Mouse (Mus musculus): ENCODE results near the gene Mchr1. TPM values are rescaled to one million over a fixed set of nuclear protein-coding genes. Genes with fewer than 3 reads are reported as not detected.
A peak's percentile ranks its signal among the peaks of the same experiment; 100 is the strongest.

Mchr1 gene
- total RNA-seq, 2 experiments from 2014 or later, result 22.7 to 25.0 TPM

DNA sequence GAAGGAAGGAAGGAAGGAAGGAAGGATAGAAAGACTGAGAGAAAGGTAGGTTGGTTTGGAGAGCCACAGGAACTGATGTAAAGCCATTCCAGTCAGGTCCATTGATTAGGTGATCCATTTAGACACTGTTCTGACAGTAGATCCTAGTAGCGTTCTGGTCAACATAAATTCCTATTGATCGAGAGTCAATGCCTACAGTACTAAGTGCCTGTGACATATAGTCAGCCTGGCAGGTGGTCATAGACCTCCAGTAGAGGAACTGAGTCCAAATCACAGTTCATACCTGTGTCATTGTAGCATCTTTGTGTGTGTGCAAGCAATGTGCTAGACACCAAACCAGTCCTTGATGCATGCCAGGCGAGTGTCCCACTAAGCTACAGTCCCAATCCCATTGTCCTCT lies 7.0 kb upstream of the Mchr1 start:
- no peak for DNase-seq

DNA sequence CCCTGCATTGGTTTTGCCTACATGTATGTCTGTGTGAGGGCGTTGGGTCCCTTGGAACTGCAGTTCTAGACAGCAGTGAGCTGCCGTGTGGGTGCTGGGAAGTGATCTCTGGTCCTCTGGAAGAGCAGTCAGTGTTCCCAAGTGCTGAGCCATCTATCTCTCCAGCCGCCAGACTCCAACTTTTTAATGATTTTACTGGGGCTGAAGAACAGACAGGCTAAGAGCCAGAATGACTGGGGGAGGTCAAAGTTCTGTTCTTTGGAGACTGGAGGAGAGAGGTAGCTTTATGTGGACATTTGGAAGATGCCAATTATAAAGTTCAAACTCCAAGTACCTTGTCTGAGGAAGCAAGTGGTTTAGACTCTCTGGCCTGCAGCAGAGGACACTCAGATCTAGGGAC lies 5.5 kb upstream of the Mchr1 start:
- no peak for DNase-seq

DNA sequence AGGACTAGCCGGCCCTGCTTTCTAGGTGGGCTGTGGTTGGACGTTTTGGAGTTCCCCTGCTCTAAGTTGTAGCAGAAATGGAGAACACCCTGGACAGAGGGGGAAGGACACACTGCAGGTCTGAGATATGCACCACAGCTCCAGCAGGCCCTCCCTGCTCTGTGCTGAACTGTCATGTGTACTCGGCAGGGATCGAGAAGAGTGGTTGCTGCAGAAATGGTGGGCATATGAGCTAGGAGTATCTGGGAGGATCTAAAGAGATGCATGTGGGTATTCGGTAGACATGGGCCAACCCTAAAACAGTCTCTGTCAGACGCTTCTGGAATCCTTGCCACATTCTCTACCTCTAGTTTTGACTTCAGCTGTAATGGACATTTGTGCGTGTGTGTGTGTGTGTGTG lies 4.0 kb upstream of the Mchr1 start:
- DNase-seq, result no peak

GRCm38 (mm10) chr15:81236062-81236461 lies 763 bp downstream of the Mchr1 start:
- DNase-seq, result no peak

- no peak for DNase-seq
These were observed 2.2 kb downstream of the Mchr1 start for GRCm38 (mm10) chr15:81237471-81237870.

DNA sequence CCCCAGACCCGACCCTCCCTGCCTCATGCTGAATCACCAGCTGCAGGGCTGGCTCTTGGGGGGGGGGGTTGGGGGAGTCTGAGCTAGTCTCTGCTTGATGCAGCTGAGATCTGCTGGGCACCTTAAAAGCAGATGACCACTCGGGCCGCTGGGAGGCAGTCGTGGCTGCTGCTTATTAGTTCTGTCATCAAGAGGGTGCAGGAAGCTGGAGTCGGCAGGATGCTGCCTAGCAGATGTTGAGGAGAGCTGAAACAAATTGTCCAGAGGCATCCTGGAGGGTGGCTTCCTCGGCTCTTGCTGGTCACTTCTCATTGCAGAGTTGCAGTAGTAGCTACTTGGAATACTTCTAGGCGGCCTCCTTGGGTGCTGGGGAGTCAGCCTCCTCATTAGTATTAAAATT lies 4.0 kb downstream of the Mchr1 start:
- no peak for DNase-seq

DNA sequence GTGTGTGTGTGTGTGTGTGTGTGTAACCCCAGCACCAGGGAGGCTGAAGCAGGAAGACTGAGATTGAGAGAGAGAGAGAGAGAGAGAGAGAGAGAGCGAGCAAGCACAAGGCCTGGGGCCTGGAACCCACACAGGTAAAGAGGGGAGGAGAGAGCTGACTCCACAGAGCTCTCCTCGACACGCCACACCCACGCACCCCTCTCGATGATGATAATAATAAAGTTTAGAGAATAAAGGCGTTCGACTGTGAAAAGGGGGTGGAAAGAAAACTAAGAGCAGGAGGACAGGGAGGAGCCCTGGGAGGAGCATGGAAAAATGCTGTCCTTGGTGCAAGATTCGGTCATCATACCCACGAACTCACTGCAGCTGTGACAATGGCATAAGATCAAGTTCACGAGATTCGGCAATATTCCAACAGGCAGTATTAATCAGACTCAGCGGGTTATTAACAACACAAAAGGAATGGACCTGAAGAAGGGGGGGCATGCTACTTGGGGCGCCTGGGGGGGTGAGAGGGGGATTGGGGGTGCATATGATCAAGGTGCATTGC lies 4.6 kb downstream of the Mchr1 start:
- DNase-seq, result no peak

- no peak for DNase-seq
These were observed 11.6 kb downstream of the Mchr1 start for GRCm38 (mm10) chr15:81246890-81247289.

DNA sequence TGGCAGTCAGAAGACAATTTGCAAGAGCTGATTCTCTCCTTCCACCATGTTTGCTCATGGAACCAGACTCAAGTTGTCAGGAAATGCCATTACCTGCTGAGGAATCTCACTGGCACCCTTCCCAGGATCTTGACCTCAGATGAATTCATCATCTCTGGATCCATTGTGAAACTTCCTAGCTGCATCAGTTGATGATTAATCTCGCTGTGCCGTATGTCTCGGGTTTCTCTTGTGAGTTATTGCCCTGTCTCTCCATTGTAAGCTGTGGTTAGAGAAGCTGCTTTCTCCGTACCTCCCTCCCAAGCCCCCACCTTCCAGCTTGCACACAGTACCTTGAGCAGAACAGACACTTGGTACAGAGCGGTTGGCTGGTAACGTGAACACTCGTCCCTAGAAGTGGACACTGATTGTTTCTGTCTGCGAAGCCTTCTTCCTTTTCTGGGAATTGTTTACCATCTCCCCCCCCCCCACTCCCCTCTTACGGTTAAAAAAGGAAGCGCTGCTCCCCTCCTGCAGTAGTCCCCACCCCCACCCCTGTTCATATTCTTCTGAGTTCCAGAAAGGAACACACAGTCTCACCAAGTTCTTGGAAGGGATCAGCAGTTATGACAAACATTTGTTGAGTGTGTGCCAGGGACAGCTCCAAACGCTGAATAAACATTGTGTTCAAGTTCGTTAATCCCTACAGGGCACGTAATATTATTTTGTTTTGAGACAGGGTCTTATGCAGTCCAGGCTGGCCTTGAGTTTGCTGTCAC lies 12.5 kb downstream of the Mchr1 start:
- no peak for DNase-seq

DNA sequence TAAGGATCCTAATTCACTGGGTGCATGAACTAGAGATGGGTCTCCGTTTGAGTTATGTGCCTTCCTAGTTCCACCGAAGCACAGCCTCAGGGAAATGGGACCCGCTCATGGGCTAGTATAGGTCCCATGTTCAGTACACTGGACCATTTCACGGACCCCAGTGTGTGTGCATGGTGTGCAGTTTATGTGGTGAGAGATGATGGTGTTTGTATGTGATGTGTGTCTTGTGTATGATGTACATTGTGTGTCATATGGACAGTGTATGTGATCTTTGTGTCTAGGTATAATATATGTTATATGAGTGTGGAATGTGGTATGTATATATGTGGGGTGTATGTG lies 13.0 kb downstream of the Mchr1 start:
- DNase-seq, result no peak

DNA sequence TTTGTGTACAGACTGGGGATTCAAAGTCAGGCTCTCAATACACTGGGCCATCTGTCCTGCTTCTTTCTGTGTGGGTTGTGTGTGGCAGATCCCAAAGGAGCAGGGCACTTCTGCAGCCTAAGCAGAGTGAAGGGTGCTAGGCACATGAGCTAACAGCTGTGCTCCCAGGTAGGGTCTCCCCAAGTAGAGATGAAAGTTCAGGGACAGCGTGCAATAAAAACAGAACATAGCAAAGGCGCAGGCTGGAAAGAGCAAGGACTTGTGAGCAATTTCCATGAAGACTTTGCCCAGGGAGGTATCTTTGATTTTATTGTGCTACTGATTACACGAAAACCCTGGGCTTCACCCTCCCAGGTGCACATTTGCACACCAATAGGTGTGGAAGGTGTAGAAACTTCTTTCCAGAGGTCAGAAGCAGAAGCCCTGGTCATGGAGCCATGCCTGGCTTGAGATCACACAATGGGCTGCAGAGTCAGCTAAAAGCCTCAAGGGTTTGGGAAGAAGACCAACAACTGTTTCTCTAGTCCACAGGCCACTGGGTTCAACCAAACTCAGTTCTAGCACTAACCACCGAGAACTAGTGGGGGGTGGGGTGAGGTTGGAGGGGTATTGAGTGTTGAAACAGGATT lies 13.8 kb downstream of the Mchr1 start:
- DNase-seq, result no peak

GRCm38 (mm10) chr15:81252626-81253174 lies 17.4 kb downstream of the Mchr1 start:
- DNase-seq, result no peak

GRCm38 (mm10) chr15:81253585-81253984 lies 18.3 kb downstream of the Mchr1 start:
- DNase-seq, result no peak

DNA sequence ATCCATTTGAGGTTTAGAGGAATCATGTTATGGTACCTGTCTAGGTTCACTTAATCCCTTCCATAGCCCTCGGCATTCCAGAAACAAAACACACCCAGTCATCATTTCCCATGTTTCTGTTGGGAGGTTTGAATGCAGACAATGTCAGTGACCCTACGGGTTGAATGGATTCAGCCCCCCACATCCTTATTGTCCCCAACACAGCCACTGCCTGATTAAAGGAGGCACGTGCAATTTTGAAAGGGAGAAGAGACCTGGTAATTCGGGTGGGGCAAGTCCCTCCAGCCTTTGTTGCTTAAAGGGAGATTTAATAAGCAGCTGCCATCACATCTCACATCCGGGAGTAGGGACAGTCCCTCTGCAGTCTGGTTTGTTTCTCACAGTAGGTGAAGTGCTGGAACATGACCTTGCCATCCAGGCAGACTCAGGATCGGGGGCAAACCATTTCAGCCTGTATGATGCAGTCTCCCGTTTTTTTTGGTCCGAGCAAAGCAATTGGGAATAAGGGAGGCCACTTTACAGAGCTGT lies 18.9 kb downstream of the Mchr1 start:
- no peak for DNase-seq

GRCm38 (mm10) chr15:81255063-81255462 lies 19.8 kb downstream of the Mchr1 start:
- DNase-seq, result no peak

GRCm38 (mm10) chr15:81258296-81258695 lies 23.0 kb downstream of the Mchr1 start:
- no peak for DNase-seq

DNA sequence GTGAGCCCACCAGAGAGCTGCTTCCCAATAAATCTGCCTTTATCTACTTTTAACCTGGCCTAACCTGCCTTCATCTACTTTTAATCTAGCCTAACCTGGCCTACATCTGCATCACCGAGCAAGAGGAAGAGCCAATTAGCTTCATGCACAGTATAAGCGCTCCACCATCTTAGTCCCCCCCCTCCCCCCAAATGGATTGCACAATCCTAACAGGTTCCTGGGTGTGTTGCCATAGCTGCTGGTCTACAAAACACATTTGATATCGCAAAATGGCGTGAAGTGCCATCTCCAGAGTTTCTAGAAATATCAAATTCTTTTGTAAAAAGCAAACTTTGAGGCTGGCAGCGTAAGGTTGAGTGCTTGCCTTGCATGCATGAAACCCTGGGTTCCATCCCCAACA lies 24.0 kb downstream of the Mchr1 start:
- DNase-seq, result no peak

DNA sequence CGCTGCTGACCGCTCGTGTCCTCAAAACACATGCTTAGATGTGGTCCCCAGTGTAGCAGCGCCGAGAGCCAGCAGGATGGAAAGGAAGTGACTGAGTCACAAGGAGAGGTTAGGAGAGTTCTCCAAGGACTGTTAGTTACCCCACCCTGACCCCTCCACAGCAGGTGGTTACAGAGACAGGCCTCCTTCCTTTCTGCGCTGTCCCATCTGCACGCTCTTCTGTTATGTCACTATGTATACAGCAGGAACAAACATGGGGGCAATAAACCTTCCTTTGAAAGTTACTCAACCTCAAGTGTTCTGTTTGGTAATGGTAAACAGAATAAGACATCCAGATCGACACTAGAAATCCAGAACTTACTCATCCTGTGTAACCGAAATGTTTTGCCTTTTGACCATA lies 24.9 kb downstream of the Mchr1 start:
- DNase-seq, result no peak

DNA sequence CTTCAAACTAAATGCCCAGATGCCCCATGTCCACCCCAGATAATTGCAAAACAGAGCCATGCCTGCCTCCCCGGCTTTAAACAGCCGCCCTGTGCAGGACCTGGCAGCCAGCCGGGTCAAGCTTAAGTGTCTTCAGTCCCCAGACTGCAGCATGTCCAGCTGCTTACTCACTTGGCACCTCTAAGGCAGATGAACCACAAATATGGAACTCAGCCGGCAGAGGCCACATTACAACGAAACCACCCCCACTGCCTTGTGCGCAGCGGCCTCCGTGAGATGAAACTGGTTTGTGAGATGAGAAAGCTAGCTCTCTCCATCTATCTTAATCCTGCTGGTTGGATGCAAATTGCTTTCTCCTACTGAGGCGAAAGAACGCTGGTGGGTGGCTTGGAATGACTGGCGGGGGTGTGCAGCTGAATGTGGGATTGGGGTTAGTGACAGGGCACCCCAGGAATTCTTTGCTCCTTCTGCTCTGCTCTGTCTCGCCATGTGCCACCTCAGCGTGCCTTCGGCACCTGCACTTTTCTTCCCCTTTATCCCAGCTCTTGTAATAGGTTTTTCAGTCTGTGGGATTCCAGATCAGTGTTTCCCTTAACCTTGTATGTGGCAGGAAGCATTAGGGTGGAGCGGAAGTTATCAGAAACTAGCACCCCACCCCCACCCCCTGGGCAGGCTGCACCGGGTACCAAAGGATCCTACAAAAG lies 29.2 kb downstream of the Mchr1 start:
- DNase-seq, result no peak

- no peak for DNase-seq
These were observed 32.1 kb downstream of the Mchr1 start for GRCm38 (mm10) chr15:81267416-81267815.

DNA sequence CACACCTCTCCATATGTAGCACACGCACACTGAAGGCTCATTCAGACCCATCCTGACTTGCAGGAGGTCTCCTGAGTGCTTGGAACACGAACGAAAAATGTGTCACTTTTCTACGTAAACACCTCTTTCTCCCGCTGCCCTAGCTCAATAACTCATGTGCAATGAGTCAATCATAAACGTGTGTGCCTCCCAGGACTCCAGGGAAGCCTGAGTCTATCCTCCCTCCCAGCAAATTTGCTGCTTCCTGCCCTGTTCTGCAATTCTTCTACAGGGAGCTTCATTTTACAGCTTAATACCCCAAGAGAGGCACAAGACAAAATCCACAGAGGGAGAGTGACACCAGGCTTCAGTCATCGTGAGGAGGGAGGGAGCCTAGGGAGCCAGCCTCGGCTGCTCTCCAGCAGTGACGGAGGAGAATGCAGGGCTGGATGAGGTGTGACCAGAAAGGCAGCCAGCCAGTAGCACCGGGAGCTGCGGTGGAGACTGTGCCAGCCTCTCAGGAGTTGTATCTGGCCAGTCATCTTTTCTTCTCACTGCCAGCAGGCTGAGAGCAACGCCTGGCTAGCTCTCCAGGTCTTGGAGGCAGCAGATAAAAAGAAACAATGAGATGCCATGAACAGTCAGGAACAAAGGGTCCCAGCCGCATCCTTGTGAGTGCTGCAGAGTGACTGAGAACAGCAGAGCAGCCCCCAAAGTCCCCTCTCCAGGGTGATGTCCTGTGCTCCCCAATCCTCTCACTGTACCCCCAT lies 37.2 kb downstream of the Mchr1 start:
- DNase-seq, result peak in 1 of 2 experiments; percentile 23

- no peak for DNase-seq
These were observed 38.1 kb downstream of the Mchr1 start for GRCm38 (mm10) chr15:81273361-81273760.
